Mouse (Mus musculus) cerebellum, adult 2 months (tissue): ENCODE data around the gene Klhl20. TPM values are rescaled to one million over a fixed set of nuclear protein-coding genes. Genes with fewer than 3 reads are reported as not detected.

Source experiments
- DNase-seq, 2 experiments: peaks; one replicate each; pipeline ENCODE4 v3.0.0; 2021
- H3K27ac ChIP-seq: fragments of 200-500 bp; 2 replicates; pipeline ENCODE4 v1.5.1; 2012; ENCODE audit warnings: low read length, control low read depth, inconsistent platforms; ENCODE audit not compliant: insufficient read depth
- H3K27me3 ChIP-seq: fragments of 200-500 bp; 2 replicates; pipeline ENCODE4 v1.6.1; 2012; ENCODE audit warnings: inconsistent platforms, mild to moderate bottlenecking, low read length, moderate library complexity; ENCODE audit not compliant: control insufficient read depth, insufficient read depth
- H3K4me1 ChIP-seq: fragments of 200-500 bp; 2 replicates; pipeline ENCODE4 v1.6.1; 2011; ENCODE audit warnings: low read length; ENCODE audit not compliant: control insufficient read depth, insufficient read depth
- H3K4me3 ChIP-seq: fragments of 200-500 bp; replicated peaks from 2 replicates; pipeline ENCODE3; 2011; ENCODE audit warnings: mild to moderate bottlenecking, low read depth, low read length, control low read depth; ENCODE audit not compliant: insufficient read depth
- CTCF ChIP-seq: fragments of 200-500 bp; IDR thresholded peaks from 2 replicates; pipeline ENCODE4 v1.5.1; 2011; ENCODE audit warnings: low read depth, mild to moderate bottlenecking, control low read depth, low read length, moderate library complexity, borderline replicate concordance; ENCODE audit not compliant: insufficient read depth
- POLR2A ChIP-seq: fragments of 200-500 bp; IDR thresholded peaks from 2 replicates; pipeline ENCODE4 v1.6.1; 2011; ENCODE audit warnings: low read length, control low read depth, borderline replicate concordance; ENCODE audit not compliant: insufficient read depth
- WGBS: fragments of 180-500 bp; shearing (Covaris S2); methylation state at CpG from one replicate; pipeline ENCODE4 v1.1.7; 2018; 5-methylcytosine and 5-hydroxymethylcytosine counted together
- polyA plus RNA-seq: library from polyadenylated mRNA; depleted of rRNA; stranded (reverse); fragments of >200 nt; gene quantifications from 2 replicates; pipeline ENCODE4 v1.2.3, GENCODE M21; 2012

The Klhl20 gene
- polyA plus RNA-seq, 1 experiment, result 19.5 TPM

GRCm38 (mm10) chr1:161109216-161109615 lies 22.1 kb downstream of the Klhl20 start:
- peak in 1 of 2 experiments; percentile 12 for DNase-seq
- TF ChIP-seq CTCF (no peak), POLR2A (no peak)
- H3K4me3 ChIP-seq, result no peak overlapping the region
- no peaks in the 10 kb centered on the region for H3K27me3 ChIP-seq
- H3K4me1 ChIP-seq, result no peaks in the 10 kb centered on the region
- 39% methylated on average over 8 of the region's 8 CpGs for WGBS
- no peak overlapping the region for H3K27ac ChIP-seq

GRCm38 (mm10) chr1:161103842-161104241 lies 27.5 kb downstream of the Klhl20 start:
- DNase-seq, result no peak
- no peaks in the 10 kb centered on the region for H3K27me3 ChIP-seq
- TF ChIP-seq POLR2A, result no peak
- H3K27ac ChIP-seq, result no peak overlapping the region
- H3K4me1 ChIP-seq, result no peaks in the 10 kb centered on the region
- 59% methylated on average over 1 of the region's 1 CpGs for WGBS
- no peak overlapping the region for H3K4me3 ChIP-seq

DNA sequence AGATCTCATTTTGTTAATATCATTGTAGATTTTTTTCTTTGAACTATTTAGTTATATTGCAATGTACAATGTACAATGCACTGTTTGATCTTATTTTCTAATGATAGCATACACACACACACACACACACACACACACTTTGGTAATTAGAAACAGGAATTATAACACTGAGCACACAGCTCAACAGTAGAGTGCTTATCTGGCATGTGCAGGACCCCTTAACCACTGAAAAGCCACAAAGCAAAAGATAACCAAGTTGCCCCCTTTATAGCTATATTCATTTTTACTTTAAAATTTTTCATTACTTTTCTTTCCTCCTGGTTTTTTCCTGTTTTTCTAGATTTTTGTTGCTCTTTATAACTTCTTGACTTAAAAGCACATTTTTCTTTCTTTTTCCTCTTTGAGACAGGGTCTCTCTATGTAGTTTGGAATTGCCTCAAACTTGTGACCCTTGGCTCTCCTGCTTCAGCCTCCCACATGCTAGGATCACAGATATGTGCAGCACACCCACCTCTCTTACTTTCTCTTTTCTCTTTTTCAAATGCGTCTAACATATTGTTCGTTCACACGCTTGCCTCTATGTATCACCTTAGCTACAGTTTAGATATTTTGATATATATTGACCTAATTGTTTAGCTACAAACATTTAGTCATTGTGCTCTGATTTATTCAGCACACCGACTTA lies 31.4 kb downstream of the Klhl20 start:
- H3K27me3 ChIP-seq, result no peaks in the 10 kb centered on the region
- 95% methylated on average over 4 of the region's 4 CpGs for WGBS
- no peak for DNase-seq
- TF ChIP-seq CTCF (no peak), POLR2A (no peak)
- no peaks in the 10 kb centered on the region for H3K4me1 ChIP-seq
- no peak overlapping the region for H3K4me3 ChIP-seq
- H3K27ac ChIP-seq, result no peak overlapping the region

GRCm38 (mm10) chr1:161077243-161077642 lies 54.1 kb downstream of the Klhl20 start:
- Histone ChIP-seq H3K27ac (no peak overlapping the region), H3K4me1 (peaks cover 1% of the 10 kb centered on the region; the same call in 1 of the 2 replicates), H3K27me3 (no peaks in the 10 kb centered on the region), H3K4me3 (no peak overlapping the region)
- TF ChIP-seq POLR2A (no peak), CTCF (no peak)
- WGBS, result 97% methylated on average over 3 of the region's 3 CpGs
- no peak for DNase-seq

GRCm38 (mm10) chr1:161076238-161076637 lies 55.1 kb downstream of the Klhl20 start:
- no peak for DNase-seq
- WGBS, result 86% methylated on average over 6 of the region's 6 CpGs

GRCm38 (mm10) chr1:161071272-161071620 lies 60.1 kb downstream of the Klhl20 start:
- DNase-seq, result no peak
- WGBS, result under 1% methylated on average over 12 of the region's 12 CpGs
- peaks cover 3% of the 10 kb centered on the region for H3K4me1 ChIP-seq
- H3K4me3 ChIP-seq, result peak overlapping the region; percentile 96
- H3K27ac ChIP-seq, result no peak overlapping the region
- no peaks in the 10 kb centered on the region for H3K27me3 ChIP-seq
- no peak for TF ChIP-seq POLR2A
- TF ChIP-seq CTCF, result no peak

More at GRCm38 (mm10) chr1:161076238-161076637, 55.1 kb downstream of the Klhl20 start:
- no peaks in the 10 kb centered on the region for H3K27me3 ChIP-seq
- peaks cover 3% of the 10 kb centered on the region for H3K4me1 ChIP-seq
- no peak overlapping the region for H3K27ac ChIP-seq
- H3K4me3 ChIP-seq, result no peak overlapping the region
- TF ChIP-seq POLR2A, result no peak
- no peak for TF ChIP-seq CTCF

DNA sequence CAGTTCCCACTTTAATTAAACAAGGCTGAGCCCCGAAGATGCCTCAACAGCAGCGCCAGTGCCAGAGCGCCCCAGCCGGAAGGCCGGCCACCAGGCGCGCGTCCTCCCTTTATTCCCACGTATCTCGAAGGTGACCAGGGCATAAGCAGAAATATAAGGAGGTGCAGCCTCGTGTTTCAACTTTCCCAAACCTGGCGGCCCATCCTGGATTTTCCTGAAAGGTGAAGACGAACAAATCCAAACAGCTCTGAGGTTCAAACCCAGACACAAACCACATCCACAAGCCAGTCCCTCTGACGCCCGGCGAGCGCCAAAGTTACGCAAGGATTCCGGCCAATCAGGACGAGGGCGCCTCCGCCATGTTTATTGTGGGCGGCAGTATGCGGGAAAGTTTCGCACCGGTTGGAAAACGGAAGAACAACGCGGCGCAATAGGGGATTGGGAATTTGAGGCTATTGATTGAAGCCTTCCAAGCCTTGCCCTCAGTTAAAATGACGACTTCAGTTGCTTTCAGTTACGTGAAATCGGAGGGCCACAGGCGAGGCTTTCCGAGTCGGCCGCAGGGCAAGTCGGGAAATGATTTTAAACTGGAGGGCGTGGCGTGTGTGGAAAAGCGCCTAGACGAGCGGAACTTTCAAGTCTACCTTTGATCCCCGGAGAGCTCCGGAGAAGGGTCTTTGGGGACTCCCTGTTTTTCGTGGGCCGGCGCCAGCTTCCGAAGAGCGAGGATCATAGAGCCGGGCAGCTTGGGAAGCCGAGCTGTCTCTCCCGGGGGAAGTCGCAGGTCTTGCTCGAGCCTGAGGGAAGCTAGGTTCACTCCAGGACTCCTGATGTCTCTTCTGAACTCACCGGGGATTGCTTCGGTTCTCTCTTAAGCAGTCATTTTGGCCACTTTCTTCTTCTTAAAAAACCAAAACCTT lies 60.7 kb downstream of the Klhl20 start, which contains the start of the genes Dars2 and Cenpl:
Dars2 (minus strand) TSS at position 307 of the 920 bp plus-strand sequence.
Cenpl (plus strand) TSS at position 362 of the 920 bp plus-strand sequence.
- WGBS, result under 1% methylated on average over 57 of the region's 57 CpGs
- Histone ChIP-seq H3K27ac (peak within 1 kb of the TSS; percentile 41), H3K4me3 (peak within 1 kb of the TSS; percentile 96), H3K4me1 (peaks cover 3% of the 10 kb centered on the region), H3K27me3 (no peaks in the 10 kb centered on the region)
- TF ChIP-seq CTCF, result no peak
- TF ChIP-seq POLR2A, result peak; percentile 69; the same call in 1 of the 2 replicates
- peak; percentile 97 to 98 for DNase-seq
